Mouse (Mus musculus) intestine, embryonic 14.5 days (tissue): ENCODE results near the gene Fndc9. TPM values are rescaled to one million over a fixed set of nuclear protein-coding genes. Genes with fewer than 3 reads are reported as not detected.

Source experiments
- ATAC-seq: fragments of 200-750 bp; cut with Nextera tagmentation; replicated peaks from 2 replicates; pipeline ENCODE4 v1.8.0; 2017; ENCODE audit warnings: low read depth, moderate number of reproducible peaks, moderate TSS enrichment, moderate library complexity; ENCODE audit not compliant: low FRiP score, low TSS enrichment
- DNase-seq: peaks from one replicate; pipeline ENCODE4 v3.0.0-alpha.2; 2018; ENCODE audit warnings: low spot score
- H3K27ac ChIP-seq: fragments of 300-500 bp; sonication (generic); 2 replicates; pipeline ENCODE4 v1.5.1; 2014; ENCODE audit warnings: low read depth, mild to moderate bottlenecking, control low read depth
- H3K27me3 ChIP-seq: fragments of 300-500 bp; sonication (generic); replicated peaks from 2 replicates; pipeline ENCODE4 v1.6.1; 2014; ENCODE audit warnings: low read length, control low read depth; ENCODE audit not compliant: control insufficient read depth, insufficient read depth
- H3K36me3 ChIP-seq: fragments of 300-500 bp; sonication (generic); 2 replicates; pipeline ENCODE4 v1.6.1; 2014; ENCODE audit warnings: low read length, control low read depth; ENCODE audit not compliant: control insufficient read depth, insufficient read depth
- H3K4me1 ChIP-seq: fragments of 300-500 bp; sonication (generic); replicated peaks from 2 replicates; pipeline ENCODE4 v1.6.1; 2014; ENCODE audit warnings: low read length, control low read depth, mixed read lengths; ENCODE audit not compliant: control insufficient read depth, insufficient read depth
- H3K4me2 ChIP-seq: fragments of 300-500 bp; sonication (generic); 2 replicates; pipeline ENCODE4 v1.6.1; 2014; ENCODE audit warnings: low read length
- H3K4me3 ChIP-seq: fragments of 300-500 bp; sonication (generic); 2 replicates; pipeline ENCODE4 v1.5.1; 2014; ENCODE audit warnings: low read depth, low read length, control low read depth, mixed read lengths
- H3K9ac ChIP-seq: fragments of 300-500 bp; sonication (generic); 2 replicates; pipeline ENCODE4 v1.6.1; 2014; ENCODE audit warnings: mild to moderate bottlenecking, low read length
- H3K9me3 ChIP-seq: fragments of 300-500 bp; sonication (generic); 2 replicates; pipeline ENCODE4 v1.6.1; 2016; ENCODE audit warnings: low read length, control low read depth; ENCODE audit not compliant: control insufficient read depth
- WGBS: fragments of 180-500 bp; shearing (Covaris S2); extraction: QIAGEN DNeasy Blood & Tissue Kit; methylation state at CpG from one replicate; pipeline ENCODE4 v1.1.7; 2014; 5-methylcytosine and 5-hydroxymethylcytosine counted together
- polyA plus RNA-seq: library from polyadenylated mRNA; unstranded; fragments of >200 nt; fragmentation: Nextera tagmentation; extraction: Ambion mirVana; gene quantifications from 2 replicates; pipeline ENCODE4 v1.2.1, GENCODE M21; 2014

Gene Fndc9
- polyA plus RNA-seq, 1 experiment from 2014 or later: 0.09 TPM

GRCm38 (mm10) chr11:46220211-46220610, 15.1 kb upstream of the Fndc9 start:
- no peak overlapping the region for H3K4me2 ChIP-seq
- WGBS: 83% methylated on average over 2 of the region's 2 CpGs
- H3K36me3 ChIP-seq: no peaks in the 10 kb centered on the region
- H3K4me1 ChIP-seq: no peaks in the 10 kb centered on the region; the same call in 1 of the 2 replicates
- ATAC-seq (no peak), DNase-seq (no peak)
- H3K4me3 ChIP-seq: no peak overlapping the region
- H3K9ac ChIP-seq: no peak overlapping the region
- H3K9me3 ChIP-seq: no peaks in the 10 kb centered on the region
- H3K27ac ChIP-seq: no peak overlapping the region
- H3K27me3 ChIP-seq: no peaks in the 10 kb centered on the region

- WGBS: 84% methylated on average over 2 of the region's 2 CpGs
- Histone ChIP-seq H3K27me3 (no peaks in the 10 kb centered on the region), H3K4me3 (no peak overlapping the region), H3K4me1 (no peaks in the 10 kb centered on the region; the same call in 1 of the 2 replicates), H3K9ac (no peak overlapping the region), H3K9me3 (no peaks in the 10 kb centered on the region), H3K36me3 (no peaks in the 10 kb centered on the region), H3K27ac (no peak overlapping the region), H3K4me2 (no peak overlapping the region)
- ATAC-seq (no peak), DNase-seq (no peak)
These were observed 11.8 kb upstream of the Fndc9 start for GRCm38 (mm10) chr11:46223575-46223974.

- no peak overlapping the region for H3K4me2 ChIP-seq
- ATAC-seq: no peak
- DNase-seq: no peak
These were observed 10.0 kb upstream of the Fndc9 start for GRCm38 (mm10) chr11:46225345-46225744.

GRCm38 (mm10) chr11:46230184-46230583, 5.1 kb upstream of the Fndc9 start:
- no peak overlapping the region for H3K4me2 ChIP-seq
- 76% methylated on average over 6 of the region's 6 CpGs for WGBS
- no peak for ATAC-seq
- H3K4me3 ChIP-seq: no peak overlapping the region
- H3K36me3 ChIP-seq: no peaks in the 10 kb centered on the region
- H3K4me1 ChIP-seq: no peaks in the 10 kb centered on the region
- H3K9ac ChIP-seq: no peak overlapping the region
- H3K27me3 ChIP-seq: no peaks in the 10 kb centered on the region
- H3K9me3 ChIP-seq: no peaks in the 10 kb centered on the region
- DNase-seq: no peak
- no peak overlapping the region for H3K27ac ChIP-seq

More at GRCm38 (mm10) chr11:46225345-46225744, 10.0 kb upstream of the Fndc9 start:
- Histone ChIP-seq H3K9me3 (no peaks in the 10 kb centered on the region), H3K4me1 (no peaks in the 10 kb centered on the region), H3K27ac (no peak overlapping the region), H3K36me3 (no peaks in the 10 kb centered on the region), H3K4me3 (no peak overlapping the region), H3K9ac (no peak overlapping the region), H3K27me3 (no peaks in the 10 kb centered on the region)
- WGBS: 91% methylated on average over 5 of the region's 5 CpGs

GRCm38 (mm10) chr11:46232803-46233202, 2.5 kb upstream of the Fndc9 start:
- WGBS: 96% methylated on average over 4 of the region's 4 CpGs

GRCm38 (mm10) chr11:46233966-46234365, 1.4 kb upstream of the Fndc9 start:
- Histone ChIP-seq H3K9me3 (no peaks in the 10 kb centered on the region), H3K27me3 (no peaks in the 10 kb centered on the region), H3K4me3 (no peak overlapping the region), H3K27ac (no peak overlapping the region), H3K4me1 (no peaks in the 10 kb centered on the region), H3K9ac (no peak overlapping the region), H3K4me2 (no peak overlapping the region), H3K36me3 (no peaks in the 10 kb centered on the region)
- WGBS: 91% methylated on average over 4 of the region's 4 CpGs
- ATAC-seq (no peak), DNase-seq (no peak)

More at GRCm38 (mm10) chr11:46232803-46233202, 2.5 kb upstream of the Fndc9 start:
- H3K4me2 ChIP-seq: no peak overlapping the region
- no peak overlapping the region for H3K27ac ChIP-seq
- no peaks in the 10 kb centered on the region for H3K36me3 ChIP-seq
- no peak overlapping the region for H3K9ac ChIP-seq
- H3K4me1 ChIP-seq: no peaks in the 10 kb centered on the region
- no peak overlapping the region for H3K4me3 ChIP-seq
- DNase-seq (no peak), ATAC-seq (no peak)
- no peaks in the 10 kb centered on the region for H3K9me3 ChIP-seq
- no peaks in the 10 kb centered on the region for H3K27me3 ChIP-seq

- DNase-seq (peak; percentile 78), ATAC-seq (no peak)
- no peak overlapping the region for H3K4me2 ChIP-seq
- H3K27ac ChIP-seq: no peak overlapping the region
- no peaks in the 10 kb centered on the region for H3K9me3 ChIP-seq
- peaks cover 9% of the 10 kb centered on the region; the same call in 1 of the 2 replicates for H3K36me3 ChIP-seq
- H3K9ac ChIP-seq: no peak overlapping the region
- H3K4me1 ChIP-seq: no peaks in the 10 kb centered on the region
- no peak overlapping the region for H3K4me3 ChIP-seq
- no peaks in the 10 kb centered on the region for H3K27me3 ChIP-seq
- 38% methylated on average over 4 of the region's 4 CpGs for WGBS
These were observed 1.6 kb downstream of the Fndc9 start for GRCm38 (mm10) chr11:46236976-46237375.

GRCm38 (mm10) chr11:46241150-46241673, 5.9 kb downstream of the Fndc9 start:
- H3K9me3 ChIP-seq: no peaks in the 10 kb centered on the region
- DNase-seq (no peak), ATAC-seq (no peak)
- peaks cover 9% of the 10 kb centered on the region; the same call in 1 of the 2 replicates for H3K36me3 ChIP-seq
- no peak overlapping the region for H3K27ac ChIP-seq
- no peaks in the 10 kb centered on the region for H3K4me1 ChIP-seq
- H3K9ac ChIP-seq: no peak overlapping the region
- no peak overlapping the region for H3K4me3 ChIP-seq
- no peak overlapping the region for H3K4me2 ChIP-seq
- H3K27me3 ChIP-seq: no peaks in the 10 kb centered on the region
- 87% methylated on average over 7 of the region's 7 CpGs for WGBS

GRCm38 (mm10) chr11:46241985-46242384, 6.7 kb downstream of the Fndc9 start:
- DNase-seq: no peak
- no peak overlapping the region for H3K4me3 ChIP-seq
- ATAC-seq: no peak
- no peak overlapping the region for H3K27ac ChIP-seq
- H3K36me3 ChIP-seq: peaks cover 9% of the 10 kb centered on the region; the same call in 1 of the 2 replicates
- H3K9ac ChIP-seq: no peak overlapping the region
- 86% methylated on average over 8 of the region's 8 CpGs for WGBS
- H3K4me1 ChIP-seq: no peaks in the 10 kb centered on the region
- H3K9me3 ChIP-seq: no peaks in the 10 kb centered on the region
- H3K27me3 ChIP-seq: no peaks in the 10 kb centered on the region
- H3K4me2 ChIP-seq: no peak overlapping the region
